Mouse (Mus musculus): ENCODE data around the gene Tbx1. TPM values are rescaled to one million over a fixed set of nuclear protein-coding genes. Genes with fewer than 3 reads are reported as not detected.

Gene Tbx1
- polyA plus RNA-seq (2014; fragmentation: Nextera tagmentation; extraction: Ambion mirVana) = 12.0 and 15.8 TPM in 2 replicates

DNA sequence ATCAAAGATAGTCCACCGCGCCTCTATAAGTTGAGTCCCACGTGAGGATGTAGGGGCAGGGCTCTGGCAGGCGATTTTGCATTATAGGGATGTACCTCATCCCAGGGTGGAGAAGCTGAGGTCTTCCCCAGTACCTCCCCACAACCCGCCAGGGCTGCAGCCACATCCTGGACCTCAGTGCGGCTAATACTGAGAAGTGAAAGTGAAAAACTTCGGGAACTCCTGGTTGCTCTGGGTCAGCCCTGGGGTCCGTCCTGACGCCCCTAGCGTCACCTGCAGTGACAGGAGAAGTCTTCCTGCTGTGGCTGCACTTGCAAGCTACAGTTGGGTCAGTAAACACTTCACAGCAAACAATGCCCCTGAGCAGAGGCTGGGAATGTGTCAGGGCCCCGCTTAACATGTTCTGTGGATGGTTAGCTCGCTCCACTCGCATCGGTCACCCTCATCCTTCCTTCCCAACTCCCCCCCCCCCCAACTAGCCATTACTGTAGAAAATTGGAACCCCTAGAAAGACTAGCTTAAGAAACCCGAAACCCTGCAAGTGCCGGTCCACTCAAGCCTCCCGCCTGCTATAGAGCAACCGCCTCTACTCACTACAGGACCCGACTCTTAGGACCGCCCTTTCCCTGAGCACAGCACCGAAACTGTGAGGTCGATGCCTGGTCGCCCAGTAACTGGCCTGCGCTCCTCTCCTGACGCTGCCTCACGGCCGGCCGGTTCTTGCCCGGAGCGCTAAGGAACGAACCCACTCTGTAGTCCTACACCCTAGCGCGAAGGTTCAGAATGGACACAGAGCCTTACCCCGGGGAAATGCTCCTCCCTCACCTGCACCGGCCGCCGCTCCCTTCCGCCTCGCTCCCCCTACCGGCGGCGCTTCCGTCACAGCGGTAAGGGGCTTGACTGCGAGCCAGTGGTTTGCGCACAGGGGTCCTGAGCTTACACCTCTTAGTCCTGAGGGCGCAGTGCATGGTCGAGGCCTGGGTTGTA lies at the start of gene Tbx1:
TSS of gene Tbx1 (minus strand) at position 868 of the 987 bp plus-strand sequence.
- 0 out of 2 replicates have a peak, but pooled peaks cover 3% of the 10 kb centered on the region for H3K4me1 ChIP-seq (ENCODE audit: insufficient read depth)
- WGBS = 4% methylated on average over 48 of the region's 48 CpGs
- peak; percentile 55 for DNase-seq
- peak within 1 kb of the TSS; percentile 54 for H3K27ac ChIP-seq (ENCODE audit: low read depth)
- no peaks in the 10 kb centered on the region for H3K9me3 ChIP-seq (ENCODE audit: low read depth, low read length)
- ATAC-seq (ENCODE audit: insufficient read depth) = peak; percentile 6; the same call in 1 of the 2 replicates
- H3K36me3 ChIP-seq (ENCODE audit: insufficient read depth) = no peaks in the 10 kb centered on the region
- H3K4me3 ChIP-seq (ENCODE audit: low read depth, low read length) = peak within 1 kb of the TSS; percentile 33
- peaks cover 72% of the 10 kb centered on the region for H3K27me3 ChIP-seq (ENCODE audit: insufficient read depth, low read length)
- peak within 1 kb of the TSS; percentile 86 for H3K4me2 ChIP-seq
- H3K9ac ChIP-seq = peak within 1 kb of the TSS; percentile 36
- TF ChIP-seq CTCF (IDR thresholded peaks at IDR 0.05; ENCODE audit: low read depth) = peak; percentile 77

DNA sequence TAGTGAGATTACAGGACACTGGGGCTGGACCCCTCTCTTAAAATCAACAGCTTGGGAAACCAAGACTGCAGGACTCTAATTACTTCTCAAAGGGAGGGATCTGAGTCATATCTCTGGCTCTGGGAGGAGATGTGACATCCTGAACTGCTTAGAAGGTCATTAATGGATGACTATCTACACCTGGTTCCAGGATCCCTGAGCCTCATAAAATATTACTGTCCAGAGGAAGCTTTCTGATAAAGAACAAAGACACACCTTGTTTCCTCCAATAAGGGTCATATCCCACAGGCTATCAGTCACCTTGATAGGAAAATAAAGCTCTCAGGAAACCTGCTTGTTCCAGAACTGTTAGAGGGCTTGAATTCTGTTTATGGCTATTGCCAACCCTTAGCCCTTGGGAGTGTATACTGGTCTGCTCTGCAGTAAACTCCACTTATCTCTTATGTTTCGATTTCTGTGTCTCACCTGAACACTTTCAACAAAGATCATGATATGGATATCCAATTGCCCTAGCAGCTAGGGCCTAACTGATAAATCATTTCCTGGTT lies 49.0 kb upstream of the Tbx1 start:
- no peak for ATAC-seq (ENCODE audit: insufficient read depth)
- Histone ChIP-seq H3K4me3 (ENCODE audit: low read depth, low read length) (no peak overlapping the region), H3K27me3 (ENCODE audit: insufficient read depth, low read length) (no peaks in the 10 kb centered on the region), H3K9ac (no peak overlapping the region), H3K4me2 (no peak overlapping the region), H3K36me3 (ENCODE audit: insufficient read depth) (no peaks in the 10 kb centered on the region), H3K9me3 (ENCODE audit: low read depth, low read length) (no peaks in the 10 kb centered on the region), H3K27ac (ENCODE audit: low read depth) (no peak overlapping the region), H3K4me1 (ENCODE audit: insufficient read depth) (no peaks in the 10 kb centered on the region)
- TF ChIP-seq CTCF (IDR thresholded peaks at IDR 0.05; ENCODE audit: low read depth) = no peak
- DNase-seq = no peak
- 66% methylated on average over 1 of the region's 1 CpGs for WGBS

DNA sequence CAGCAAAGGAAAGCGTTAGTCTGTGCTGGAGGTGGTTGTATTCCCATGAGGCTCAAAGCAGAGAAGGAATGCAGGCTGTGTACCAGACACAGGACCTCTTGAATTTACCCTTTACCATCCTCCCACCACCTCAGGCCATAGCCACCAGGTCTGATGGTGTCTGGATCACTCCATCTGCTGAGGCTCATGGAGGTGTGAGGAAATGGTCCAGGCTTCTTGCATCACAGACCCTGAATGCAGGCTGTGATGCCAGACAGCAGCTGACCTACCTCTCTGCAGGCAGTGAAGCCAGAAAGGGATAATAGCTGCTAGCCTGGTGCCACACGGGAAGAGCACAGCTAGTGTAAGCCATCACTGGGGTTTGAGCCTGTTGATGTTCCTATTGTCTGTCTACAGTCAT lies 47.9 kb upstream of the Tbx1 start:
- WGBS = 39% methylated on average over 2 of the region's 2 CpGs
- no peak overlapping the region for H3K4me2 ChIP-seq

DNA sequence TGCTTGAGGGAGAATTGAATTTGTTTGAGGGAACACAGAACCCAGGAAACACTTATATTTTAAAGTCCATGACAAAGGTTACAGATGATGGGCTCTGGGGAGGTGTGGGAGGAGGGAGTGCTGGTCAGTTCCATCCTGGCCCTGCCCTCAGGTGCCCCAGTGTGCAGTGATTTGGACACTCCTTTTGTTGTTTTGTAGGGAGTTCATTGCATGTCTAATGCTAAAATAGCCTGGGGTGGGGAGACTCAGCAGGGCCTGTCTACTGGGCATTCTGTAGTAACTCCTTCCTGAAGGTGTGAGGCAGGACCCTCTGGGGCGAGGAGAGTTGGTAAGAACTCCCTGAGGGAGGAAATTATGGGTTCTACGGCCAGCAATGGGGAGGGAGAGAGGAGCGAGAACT lies 46.3 kb upstream of the Tbx1 start:
- no peak overlapping the region for H3K4me2 ChIP-seq
- H3K4me1 ChIP-seq (ENCODE audit: insufficient read depth) = no peaks in the 10 kb centered on the region
- TF ChIP-seq CTCF (IDR thresholded peaks at IDR 0.05; ENCODE audit: low read depth) = no peak
- H3K4me3 ChIP-seq (ENCODE audit: low read depth, low read length) = no peak overlapping the region
- WGBS = 53% methylated on average over 3 of the region's 3 CpGs
- no peak for ATAC-seq (ENCODE audit: insufficient read depth)
- H3K9ac ChIP-seq = no peak overlapping the region
- no peaks in the 10 kb centered on the region for H3K27me3 ChIP-seq (ENCODE audit: insufficient read depth, low read length)
- no peaks in the 10 kb centered on the region for H3K36me3 ChIP-seq (ENCODE audit: insufficient read depth)
- H3K9me3 ChIP-seq (ENCODE audit: low read depth, low read length) = no peaks in the 10 kb centered on the region
- no peak overlapping the region for H3K27ac ChIP-seq (ENCODE audit: low read depth)
- no peak for DNase-seq

More for the DNA sequence above, 47.9 kb upstream of the Tbx1 start:
- no peak overlapping the region for H3K9ac ChIP-seq
- H3K27ac ChIP-seq (ENCODE audit: low read depth) = no peak overlapping the region
- no peaks in the 10 kb centered on the region for H3K36me3 ChIP-seq (ENCODE audit: insufficient read depth)
- H3K4me1 ChIP-seq (ENCODE audit: insufficient read depth) = no peaks in the 10 kb centered on the region
- ATAC-seq (ENCODE audit: insufficient read depth) (no peak), DNase-seq (no peak)
- H3K9me3 ChIP-seq (ENCODE audit: low read depth, low read length) = no peaks in the 10 kb centered on the region
- no peak for TF ChIP-seq CTCF (IDR thresholded peaks at IDR 0.05; ENCODE audit: low read depth)
- H3K4me3 ChIP-seq (ENCODE audit: low read depth, low read length) = no peak overlapping the region
- H3K27me3 ChIP-seq (ENCODE audit: insufficient read depth, low read length) = no peaks in the 10 kb centered on the region

DNA sequence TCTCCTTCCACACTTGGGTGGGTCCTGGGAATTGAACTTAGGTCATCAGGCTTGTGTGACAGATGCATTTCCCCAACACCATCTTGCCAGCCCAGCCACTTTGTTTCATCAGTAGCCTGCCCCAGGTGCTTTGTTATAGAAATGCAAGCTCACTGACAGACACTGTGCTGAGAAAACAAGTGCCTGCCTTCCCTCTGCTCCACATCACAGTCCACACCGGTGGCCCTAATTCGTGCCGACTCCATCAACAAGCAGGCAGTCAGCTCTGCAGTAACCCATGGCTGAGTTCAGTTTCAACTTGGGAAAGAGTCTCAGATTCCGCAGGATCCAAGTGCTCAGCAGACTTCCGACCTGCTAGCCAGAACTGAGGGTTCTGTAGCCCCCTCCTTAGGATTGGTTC lies 45.9 kb upstream of the Tbx1 start:
- no peak overlapping the region for H3K4me3 ChIP-seq (ENCODE audit: low read depth, low read length)
- H3K9ac ChIP-seq = no peak overlapping the region
- H3K4me1 ChIP-seq (ENCODE audit: insufficient read depth) = no peaks in the 10 kb centered on the region
- no peak overlapping the region for H3K4me2 ChIP-seq
- no peak for TF ChIP-seq CTCF (IDR thresholded peaks at IDR 0.05; ENCODE audit: low read depth)
- DNase-seq (no peak), ATAC-seq (ENCODE audit: insufficient read depth) (no peak)
- no peaks in the 10 kb centered on the region for H3K27me3 ChIP-seq (ENCODE audit: insufficient read depth, low read length)
- H3K9me3 ChIP-seq (ENCODE audit: low read depth, low read length) = no peaks in the 10 kb centered on the region
- 75% methylated on average over 5 of the region's 5 CpGs for WGBS
- no peak overlapping the region for H3K27ac ChIP-seq (ENCODE audit: low read depth)
- no peaks in the 10 kb centered on the region for H3K36me3 ChIP-seq (ENCODE audit: insufficient read depth)

DNA sequence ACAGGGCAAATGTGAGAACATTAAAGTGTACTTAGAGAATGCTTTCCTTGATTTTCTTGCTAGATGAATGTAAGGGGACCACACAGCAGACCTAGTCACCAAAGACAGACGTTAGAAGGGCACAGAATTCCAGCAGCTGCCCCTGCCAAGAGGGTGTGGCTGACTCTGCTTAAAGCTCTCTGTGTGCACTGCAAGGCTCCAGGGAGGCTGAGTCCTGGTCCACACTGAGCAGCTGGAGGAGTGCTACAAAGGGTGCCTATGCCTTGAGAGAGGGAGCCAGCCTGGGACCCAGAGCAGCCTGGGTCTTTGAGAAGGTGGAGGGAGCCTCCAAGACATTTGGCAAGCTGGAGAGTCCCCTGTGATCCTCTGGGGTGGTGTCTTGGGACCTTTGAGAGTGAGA lies 42.9 kb upstream of the Tbx1 start:
- no peaks in the 10 kb centered on the region for H3K36me3 ChIP-seq (ENCODE audit: insufficient read depth)
- TF ChIP-seq CTCF (IDR thresholded peaks at IDR 0.05; ENCODE audit: low read depth) = no peak
- no peak overlapping the region for H3K4me2 ChIP-seq
- no peak overlapping the region for H3K27ac ChIP-seq (ENCODE audit: low read depth)
- 0 out of 2 replicates have a peak, but pooled peaks cover 1% of the 10 kb centered on the region for H3K27me3 ChIP-seq (ENCODE audit: insufficient read depth, low read length)
- DNase-seq = no peak
- H3K4me1 ChIP-seq (ENCODE audit: insufficient read depth) = peaks cover 6% of the 10 kb centered on the region; the same call in 1 of the 2 replicates
- ATAC-seq (ENCODE audit: insufficient read depth) = no peak
- H3K9ac ChIP-seq = no peak overlapping the region
- no peak overlapping the region for H3K4me3 ChIP-seq (ENCODE audit: low read depth, low read length)
- H3K9me3 ChIP-seq (ENCODE audit: low read depth, low read length) = no peaks in the 10 kb centered on the region
- 10% methylated on average over 1 of the region's 1 CpGs for WGBS

DNA sequence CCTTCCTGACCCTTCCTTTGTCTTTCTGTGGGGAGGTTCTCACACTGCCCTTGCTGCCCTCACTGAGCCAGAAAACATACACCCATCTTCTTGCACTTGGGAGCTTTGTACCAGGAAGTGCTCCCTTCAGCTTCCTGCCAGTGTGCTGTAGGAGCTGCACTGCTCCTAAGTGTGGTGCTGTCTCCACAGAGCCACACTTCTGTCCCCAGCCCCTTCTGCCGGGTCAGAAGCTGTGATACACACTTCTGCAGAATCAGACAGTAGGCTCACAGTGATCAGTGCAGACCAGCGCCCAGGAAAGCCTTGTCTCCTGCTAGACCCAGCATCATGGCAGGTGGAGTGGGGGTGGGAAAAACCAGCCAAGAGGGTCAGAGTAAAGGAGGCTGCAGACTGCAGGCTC lies 42.3 kb upstream of the Tbx1 start:
- Histone ChIP-seq H3K36me3 (ENCODE audit: insufficient read depth) (no peaks in the 10 kb centered on the region), H3K4me3 (ENCODE audit: low read depth, low read length) (no peak overlapping the region), H3K4me1 (ENCODE audit: insufficient read depth) (peaks cover 8% of the 10 kb centered on the region; the same call in 1 of the 2 replicates), H3K27ac (ENCODE audit: low read depth) (no peak overlapping the region), H3K9me3 (ENCODE audit: low read depth, low read length) (no peaks in the 10 kb centered on the region), H3K9ac (no peak overlapping the region), H3K27me3 (ENCODE audit: insufficient read depth, low read length) (0 out of 2 replicates have a peak, but pooled peaks cover 5% of the 10 kb centered on the region), H3K4me2 (no peak overlapping the region)
- no peak for TF ChIP-seq CTCF (IDR thresholded peaks at IDR 0.05; ENCODE audit: low read depth)
- DNase-seq (no peak), ATAC-seq (ENCODE audit: insufficient read depth) (no peak)
- WGBS = 54% methylated on average over 2 of the region's 2 CpGs
